Mouse (Mus musculus) olfactory bulb, adult 2 months (tissue): ENCODE results near the gene Zfp687. TPM values are rescaled to one million over a fixed set of nuclear protein-coding genes. Genes with fewer than 3 reads are reported as not detected.

ENCODE experiments used
- H3K27ac ChIP-seq: fragments of 200-500 bp; 2 replicates; pipeline ENCODE4 v1.5.1; 2012; ENCODE audit warnings: low read depth, low read length; ENCODE audit not compliant: insufficient read depth
- H3K4me1 ChIP-seq: fragments of 200-500 bp; 2 replicates; pipeline ENCODE4 v1.6.1; 2012; ENCODE audit warnings: low read length; ENCODE audit not compliant: control insufficient read depth, insufficient read depth
- H3K4me3 ChIP-seq: fragments of 200-500 bp; 2 replicates; pipeline ENCODE4 v1.5.1; 2012; ENCODE audit warnings: mild to moderate bottlenecking, low read depth, low read length, moderate library complexity; ENCODE audit not compliant: insufficient read depth
- CTCF ChIP-seq: fragments of 200-500 bp; IDR thresholded peaks from 2 replicates; pipeline ENCODE4 v1.5.1; 2012; ENCODE audit warnings: low read depth, mild to moderate bottlenecking, low read length, moderate library complexity; ENCODE audit not compliant: insufficient read depth
- POLR2A ChIP-seq: fragments of 200-500 bp; IDR thresholded peaks from 2 replicates; pipeline ENCODE4 v1.6.1; 2012; ENCODE audit warnings: mild to moderate bottlenecking, low read depth, low read length, moderate library complexity; ENCODE audit not compliant: insufficient read depth
- WGBS: fragments of 180-500 bp; shearing (Covaris S2); methylation state at CpG from one replicate; pipeline ENCODE4 v1.1.7; 2018; 5-methylcytosine and 5-hydroxymethylcytosine counted together
- polyA plus RNA-seq: library from polyadenylated mRNA; stranded (reverse); fragments of >200 nt; gene quantifications from 2 replicates; pipeline ENCODE4 v1.2.4, GENCODE M21; 2012; ENCODE audit warnings: low replicate concordance; ENCODE audit not compliant: missing spikeins, insufficient read depth, insufficient read length

Gene Zfp687
- polyA plus RNA-seq, 1 experiment = not detected

DNA sequence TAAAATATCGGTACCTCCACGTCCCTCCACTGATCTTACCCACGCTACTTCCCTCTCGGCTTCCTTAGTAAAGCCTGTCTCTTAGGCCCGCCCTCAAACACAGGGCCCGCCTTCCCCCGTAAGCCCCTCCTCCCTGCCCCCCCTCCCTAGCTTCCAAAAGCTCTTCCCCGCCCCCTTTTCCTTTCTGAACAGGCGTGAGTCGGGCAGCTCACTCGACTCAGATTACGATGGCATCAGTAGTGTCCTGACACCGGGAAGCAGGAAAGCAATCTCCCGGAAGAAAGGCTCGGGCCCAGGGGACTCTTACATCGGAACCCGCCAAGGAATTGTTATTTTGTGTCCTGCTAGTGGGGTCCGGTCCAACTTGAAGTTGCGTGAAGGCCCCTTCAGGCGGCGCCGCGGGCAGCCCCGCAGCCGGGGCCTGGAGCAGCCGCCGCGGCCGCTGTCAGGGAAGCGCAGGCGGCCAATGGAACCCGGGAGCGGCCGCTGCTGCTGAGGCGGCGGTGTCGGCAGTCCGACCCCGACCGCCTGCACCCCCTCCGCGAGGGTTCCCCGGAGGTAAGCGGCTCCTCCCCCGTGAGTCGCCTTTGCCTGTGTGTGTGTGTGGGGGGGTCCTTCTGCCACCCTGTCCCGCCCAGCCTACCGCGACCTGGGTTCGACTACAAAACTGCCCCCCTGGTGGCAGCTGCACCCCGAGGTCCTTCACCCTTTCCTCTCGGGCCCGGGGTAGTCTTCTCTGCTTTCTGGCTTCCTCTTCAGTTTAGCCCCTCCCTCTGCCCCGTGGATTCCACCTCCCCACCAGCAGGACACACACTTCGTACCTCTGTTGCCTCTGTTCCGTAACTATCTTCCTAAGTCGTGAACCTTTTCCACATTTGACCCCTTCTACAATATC, 40.5 kb downstream of the Zfp687 start, which contains the start of gene Pi4kb:
Gene Pi4kb, plus strand, starts transcription at position 204 of the 895 bp plus-strand sequence.
- H3K27ac ChIP-seq = peak within 1 kb of the TSS; percentile 84
- TF ChIP-seq POLR2A (peak; percentile 60; the same call in 1 of the 2 replicates), CTCF (0 out of 2 replicates have a peak, but pooled peaks have one; percentile 28)
- 0% methylated on average over 57 of the region's 57 CpGs for WGBS
- H3K4me1 ChIP-seq = 0 out of 2 replicates have a peak, but pooled peaks cover 2% of the 10 kb centered on the region
- peak within 1 kb of the TSS; percentile 66 for H3K4me3 ChIP-seq

GRCm38 (mm10) chr3:94974026-94974527, 41.2 kb downstream of the Zfp687 start:
- TF ChIP-seq POLR2A (no peak), CTCF (no peak)
- WGBS = 15% methylated on average over 9 of the region's 9 CpGs
- Histone ChIP-seq H3K4me3 (peak overlapping the region; percentile 34), H3K27ac (peak overlapping the region; percentile 46; the same call in 1 of the 2 replicates), H3K4me1 (0 out of 2 replicates have a peak, but pooled peaks cover 2% of the 10 kb centered on the region)

GRCm38 (mm10) chr3:94973620-94974019, 41.6 kb downstream of the Zfp687 start:
- Histone ChIP-seq H3K4me1 (0 out of 2 replicates have a peak, but pooled peaks cover 2% of the 10 kb centered on the region), H3K27ac (no peak overlapping the region), H3K4me3 (no peak overlapping the region)
- WGBS = 82% methylated on average over 5 of the region's 5 CpGs
- TF ChIP-seq POLR2A (no peak), CTCF (no peak)

DNA sequence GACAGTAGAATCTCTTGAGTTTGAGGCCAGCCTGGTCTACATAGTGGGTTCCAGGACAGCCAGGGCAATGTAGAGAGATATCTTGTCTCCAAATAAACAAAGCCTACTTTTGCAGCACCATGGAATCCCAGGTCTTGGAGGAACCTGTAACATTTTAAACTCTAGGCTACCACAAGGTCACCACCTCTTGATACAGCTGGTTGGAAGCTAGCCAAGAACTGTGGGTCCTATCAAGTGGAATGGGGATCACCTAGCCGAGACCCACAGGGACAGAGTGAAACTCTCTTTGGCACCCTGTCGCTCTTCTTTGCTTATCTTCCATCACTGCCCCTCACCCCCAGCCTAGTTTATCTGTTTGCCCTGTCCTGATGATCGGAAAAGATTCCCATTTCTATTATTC, 42.7 kb downstream of the Zfp687 start:
- 96% methylated on average over 3 of the region's 3 CpGs for WGBS
- Histone ChIP-seq H3K4me3 (no peak overlapping the region), H3K27ac (no peak overlapping the region), H3K4me1 (0 out of 2 replicates have a peak, but pooled peaks cover 2% of the 10 kb centered on the region)
- TF ChIP-seq CTCF (no peak), POLR2A (no peak)

GRCm38 (mm10) chr3:94965878-94966277, 49.4 kb downstream of the Zfp687 start:
- 71% methylated on average over 1 of the region's 1 CpGs for WGBS
- no peaks in the 10 kb centered on the region for H3K4me1 ChIP-seq
- no peak for TF ChIP-seq POLR2A
- no peak for TF ChIP-seq CTCF
- no peak overlapping the region for H3K27ac ChIP-seq
- no peak overlapping the region for H3K4me3 ChIP-seq

- H3K4me1 ChIP-seq = no peaks in the 10 kb centered on the region
- H3K4me3 ChIP-seq = no peak overlapping the region
- H3K27ac ChIP-seq = no peak overlapping the region
- WGBS = 92% methylated on average over 1 of the region's 1 CpGs
- TF ChIP-seq POLR2A (no peak), CTCF (no peak)
Measured at GRCm38 (mm10) chr3:94964989-94965388, 50.3 kb downstream of the Zfp687 start.

GRCm38 (mm10) chr3:94960322-94960721, 54.9 kb downstream of the Zfp687 start:
- Histone ChIP-seq H3K4me3 (no peak overlapping the region), H3K27ac (no peak overlapping the region), H3K4me1 (peaks cover 8% of the 10 kb centered on the region)
- TF ChIP-seq CTCF = no peak
- TF ChIP-seq POLR2A = no peak
- WGBS = 47% methylated on average over 5 of the region's 5 CpGs

DNA sequence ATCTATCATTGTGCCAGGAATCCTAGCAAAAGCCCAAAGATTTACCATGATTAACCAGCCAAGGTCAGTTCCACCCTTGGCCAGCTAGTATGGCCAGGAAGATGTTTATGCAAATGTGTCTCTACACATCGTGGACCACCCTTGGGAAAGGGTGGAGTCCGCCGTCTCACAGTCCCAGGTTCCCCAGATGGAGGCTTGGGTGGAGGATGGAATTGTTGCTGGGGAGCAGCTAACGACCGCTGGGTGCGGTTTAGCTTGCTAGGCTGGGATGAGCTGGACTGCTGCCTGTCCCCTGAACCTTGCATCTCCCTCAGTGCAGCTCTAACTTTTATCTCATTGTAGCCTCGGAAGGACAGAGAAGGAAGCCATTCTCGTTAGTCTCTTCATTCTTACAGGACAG, 55.4 kb downstream of the Zfp687 start:
- TF ChIP-seq CTCF (no peak), POLR2A (no peak)
- Histone ChIP-seq H3K4me1 (peaks cover 13% of the 10 kb centered on the region), H3K27ac (no peak overlapping the region), H3K4me3 (no peak overlapping the region)
- WGBS = 49% methylated on average over 8 of the region's 8 CpGs

GRCm38 (mm10) chr3:94958295-94958694, 57.0 kb downstream of the Zfp687 start:
- H3K4me1 ChIP-seq = peaks cover 13% of the 10 kb centered on the region
- WGBS = 91% methylated on average over 8 of the region's 8 CpGs
- H3K27ac ChIP-seq = no peak overlapping the region
- no peak for TF ChIP-seq POLR2A
- no peak for TF ChIP-seq CTCF
- H3K4me3 ChIP-seq = no peak overlapping the region

Other genes with a start within 250 kb of the Zfp687 start
- gene Cgn, start 229.0 kb downstream of the Zfp687 start, polyA plus RNA-seq = not detected in 2 replicates
- gene Pogz, start 177.9 kb downstream of the Zfp687 start, polyA plus RNA-seq = not detected in 2 replicates
- gene Psmb4, start 128.5 kb downstream of the Zfp687 start, polyA plus RNA-seq = not detected in 2 replicates
- not detected in 2 replicates for gene Selenbp1, start 82.4 kb downstream of the Zfp687 start, polyA plus RNA-seq
- gene Rfx5, start 61.4 kb downstream of the Zfp687 start, polyA plus RNA-seq = not detected in 2 replicates
- gene Pi4kb, start 40.7 kb downstream of the Zfp687 start, polyA plus RNA-seq = not detected in 2 replicates
- 457 TPM in 1 of 2 replicates, not detected in the other for gene Psmd4, start 27.2 kb upstream of the Zfp687 start, polyA plus RNA-seq
- not detected in 2 replicates for gene Pip5k1a, start 91.5 kb upstream of the Zfp687 start, polyA plus RNA-seq
- gene Vps72, start 95.6 kb upstream of the Zfp687 start, polyA plus RNA-seq = not detected in 2 replicates
- gene Tmod4, start 109.0 kb upstream of the Zfp687 start, polyA plus RNA-seq = not detected in 2 replicates
- not detected in 2 replicates for gene Scnm1, start 118.6 kb upstream of the Zfp687 start, polyA plus RNA-seq
- not detected in 2 replicates for gene Lysmd1, start 118.6 kb upstream of the Zfp687 start, polyA plus RNA-seq
- gene Tnfaip8l2, start 126.9 kb upstream of the Zfp687 start, polyA plus RNA-seq = not detected in 2 replicates
- gene Sema6c, start 145.0 kb upstream of the Zfp687 start, polyA plus RNA-seq = not detected in 2 replicates
- gene Gabpb2, start 202.5 kb upstream of the Zfp687 start, polyA plus RNA-seq = not detected in 2 replicates
- gene Cdc42se1, start 213.3 kb upstream of the Zfp687 start, polyA plus RNA-seq = 164 TPM in 1 of 2 replicates, not detected in the other
- gene Mllt11, start 216.7 kb upstream of the Zfp687 start, polyA plus RNA-seq = not detected in 2 replicates
- gene Gm128, start 226.2 kb upstream of the Zfp687 start, polyA plus RNA-seq = not detected in 2 replicates
- gene Bnipl, start 235.7 kb upstream of the Zfp687 start, polyA plus RNA-seq = not detected in 2 replicates